Mouse (Mus musculus): ENCODE data around the gene Dpagt1. TPM values are rescaled to one million over a fixed set of nuclear protein-coding genes. Genes with fewer than 3 reads are reported as not detected.
A peak's percentile ranks its signal among the peaks of the same experiment; 100 is the strongest.

The Dpagt1 gene
- total RNA-seq, 1 experiment = 16.3 TPM

DNA sequence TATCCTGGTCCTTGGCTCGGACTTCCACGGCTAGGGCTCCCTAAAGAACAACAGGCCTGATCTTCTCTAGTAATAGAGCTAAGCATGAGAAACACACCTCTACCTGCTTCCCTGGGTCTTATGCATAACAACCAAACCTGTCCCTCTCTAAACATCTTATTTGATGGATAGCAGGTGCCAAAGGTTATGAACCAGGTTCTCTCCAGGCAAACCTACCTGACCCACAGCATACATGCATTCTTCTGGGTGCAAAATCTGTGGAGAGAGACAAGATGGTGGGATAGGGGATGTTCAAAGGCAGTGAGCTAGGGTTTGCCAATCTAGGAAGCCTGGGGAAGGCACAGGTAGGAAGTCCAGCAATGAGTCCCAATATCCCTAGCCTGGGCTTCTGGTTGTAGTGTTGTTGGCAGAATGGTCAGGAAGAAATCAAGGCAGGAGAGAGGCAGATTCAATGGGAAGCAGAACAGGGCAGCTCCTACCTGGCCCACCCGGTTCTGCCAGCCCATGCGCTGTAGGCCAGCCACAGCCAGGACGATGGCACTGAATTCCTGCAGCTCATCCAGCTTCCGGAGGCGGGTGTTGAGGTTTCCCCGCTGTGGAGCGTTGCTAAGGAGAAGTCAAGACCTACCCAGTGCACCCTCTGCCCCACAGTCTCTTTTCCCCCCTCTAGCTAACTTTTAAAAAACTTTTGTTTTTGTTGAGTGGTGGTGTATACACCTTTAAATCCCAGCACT lies 11.8 kb downstream of the Dpagt1 start:
- Histone ChIP-seq H3K4me1 (ENCODE audit: control insufficient read depth in 2 of 2, insufficient read depth in 2 of 2, low read length in 2 of 2, poor library complexity in 1 of 2) (peaks cover 0 to 9% of the 10 kb centered on the region in 2 experiments; a peak in 1 of 4 replicates), H3K36me3 (ENCODE audit: control insufficient read depth, insufficient read depth, low read length, poor library complexity, severe bottlenecking) (peaks cover 25% of the 10 kb centered on the region), H3K9me3 (ENCODE audit: control insufficient read depth, insufficient read depth, low read depth, low read length) (no peaks in the 10 kb centered on the region), H3K4me3 (ENCODE audit: insufficient read depth in 1 of 2, low read depth in 1 of 2, low read length in 2 of 2, poor library complexity in 1 of 2, severe bottlenecking in 1 of 2) (peak overlapping the region; percentile 1 to 5; a peak in 2 of 4 replicates), H3K9ac (ENCODE audit: insufficient read depth, low read depth, low read length, poor library complexity, severe bottlenecking) (peak overlapping the region; percentile 19; the same call in 1 of the 2 replicates), H3K27ac (ENCODE audit: insufficient read depth, low read depth, low read length, poor library complexity, severe bottlenecking) (no peak overlapping the region)
- no peak for DNase-seq (ENCODE audit: low read depth, low spot score)
- TF ChIP-seq ZC3H11A (IDR thresholded peaks at IDR 0.05; ENCODE audit: borderline replicate concordance, low read depth, low read length) (no peak), ZNF384 (IDR thresholded peaks at IDR 0.05; ENCODE audit: low read depth, low read length) (no peak), CHD2 (IDR thresholded peaks at IDR 0.05; ENCODE audit: low read depth, low read length) (no peak), MAFK (IDR thresholded peaks at IDR 0.05; ENCODE audit: insufficient read depth, low read depth, low read length) (no peak), HCFC1 (IDR thresholded peaks at IDR 0.05; ENCODE audit: borderline replicate concordance, insufficient read depth, low read length) (no peak)
- in situ Hi-C loops (cut with MboI; ENCODE audit: low sequenced_read_pairs in 2 of 2, unreplicated experiment in 2 of 2) = no loop called here

DNA sequence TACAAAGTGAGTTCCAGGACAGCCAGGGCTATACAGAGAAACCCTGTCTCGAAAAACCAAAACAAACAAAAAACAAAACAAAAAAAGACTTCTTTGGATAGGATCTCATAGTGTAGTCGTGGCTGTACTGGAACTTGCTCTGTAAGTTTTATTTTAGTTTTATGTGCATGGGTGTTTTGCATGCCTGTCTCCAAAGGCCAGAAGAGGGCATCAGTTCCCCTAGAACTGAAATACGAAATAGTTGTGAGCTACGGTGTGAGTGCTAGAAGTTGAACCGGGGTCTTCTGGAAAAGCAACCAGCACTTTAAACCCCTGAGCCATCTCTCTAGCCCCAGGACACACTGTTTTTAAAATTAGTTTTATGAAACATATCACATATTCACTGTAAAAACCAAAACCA lies 12.8 kb downstream of the Dpagt1 start:
- H3K36me3 ChIP-seq (ENCODE audit: control insufficient read depth, insufficient read depth, low read length, poor library complexity, severe bottlenecking) = peaks cover 22% of the 10 kb centered on the region
- TF ChIP-seq ZC3H11A (IDR thresholded peaks at IDR 0.05; ENCODE audit: borderline replicate concordance, low read depth, low read length) (no peak), ZNF384 (IDR thresholded peaks at IDR 0.05; ENCODE audit: low read depth, low read length) (no peak), HCFC1 (IDR thresholded peaks at IDR 0.05; ENCODE audit: borderline replicate concordance, insufficient read depth, low read length) (no peak), MAFK (IDR thresholded peaks at IDR 0.05; ENCODE audit: insufficient read depth, low read depth, low read length) (no peak), CHD2 (IDR thresholded peaks at IDR 0.05; ENCODE audit: low read depth, low read length) (no peak)
- H3K9ac ChIP-seq (ENCODE audit: insufficient read depth, low read depth, low read length, poor library complexity, severe bottlenecking) = no peak overlapping the region
- DNase-seq (ENCODE audit: low read depth, low spot score) = no peak
- in situ Hi-C loops (cut with MboI; ENCODE audit: low sequenced_read_pairs in 2 of 2, unreplicated experiment in 2 of 2) = no loop called here
- no peaks in the 10 kb centered on the region for H3K9me3 ChIP-seq (ENCODE audit: control insufficient read depth, insufficient read depth, low read depth, low read length)
- no peak overlapping the region for H3K27ac ChIP-seq (ENCODE audit: insufficient read depth, low read depth, low read length, poor library complexity, severe bottlenecking)
- no peak overlapping the region for H3K4me3 ChIP-seq (ENCODE audit: insufficient read depth in 1 of 2, low read depth in 1 of 2, low read length in 2 of 2, poor library complexity in 1 of 2, severe bottlenecking in 1 of 2)
- peaks cover 0 to 10% of the 10 kb centered on the region in 2 experiments; a peak in 2 of 4 replicates for H3K4me1 ChIP-seq (ENCODE audit: control insufficient read depth in 2 of 2, insufficient read depth in 2 of 2, low read length in 2 of 2, poor library complexity in 1 of 2)

DNA sequence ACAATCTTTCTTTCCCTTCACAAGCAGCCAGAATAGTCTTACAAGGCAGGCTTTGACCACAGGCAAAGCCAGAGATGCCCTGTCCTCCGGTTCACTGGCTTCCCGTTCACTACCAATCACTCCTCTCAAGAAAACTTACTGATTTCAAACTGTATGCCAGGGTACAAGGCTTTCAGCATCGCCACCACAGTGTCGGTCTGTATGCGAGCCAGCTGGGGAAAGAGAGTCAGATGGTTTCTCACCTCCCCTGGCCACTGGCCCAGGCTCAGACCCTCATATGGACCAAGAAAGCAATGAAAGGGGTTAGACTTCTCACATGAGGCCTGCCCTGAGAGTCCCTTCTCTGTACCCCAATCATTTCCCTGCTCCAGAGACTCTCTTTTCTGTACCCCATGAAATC lies 15.7 kb downstream of the Dpagt1 start:
- no peak overlapping the region for H3K27ac ChIP-seq (ENCODE audit: insufficient read depth, low read depth, low read length, poor library complexity, severe bottlenecking)
- H3K9ac ChIP-seq (ENCODE audit: insufficient read depth, low read depth, low read length, poor library complexity, severe bottlenecking) = no peak overlapping the region

DNA sequence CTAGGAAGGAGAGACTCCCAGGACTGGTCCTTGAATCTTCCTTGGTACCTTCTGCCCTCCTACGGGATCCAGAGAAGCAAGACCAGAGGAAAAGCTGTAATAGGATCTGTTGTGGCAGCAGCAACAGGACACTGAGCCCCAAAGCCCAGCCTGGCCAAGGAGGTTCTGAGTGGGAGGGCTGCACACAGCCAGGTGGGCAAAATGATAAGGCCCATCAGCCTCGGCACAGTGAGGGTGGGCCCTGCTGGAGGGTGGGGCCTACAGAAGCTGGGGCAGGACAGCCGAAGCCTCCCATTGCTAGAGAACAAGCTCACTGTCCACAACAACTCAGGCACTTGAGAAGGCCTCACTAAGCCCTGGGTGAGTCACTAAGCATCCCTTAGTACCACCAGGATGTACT lies 16.4 kb downstream of the Dpagt1 start:
- H3K4me3 ChIP-seq (ENCODE audit: insufficient read depth in 1 of 2, low read depth in 1 of 2, low read length in 2 of 2, poor library complexity in 1 of 2, severe bottlenecking in 1 of 2) = no peak overlapping the region
- peaks cover 7% of the 10 kb centered on the region; the same call in 1 of the 2 replicates for H3K36me3 ChIP-seq (ENCODE audit: control insufficient read depth, insufficient read depth, low read length, poor library complexity, severe bottlenecking)

More for the DNA sequence above, 15.7 kb downstream of the Dpagt1 start:
- in situ Hi-C loops (cut with MboI; ENCODE audit: low sequenced_read_pairs in 2 of 2, unreplicated experiment in 2 of 2) = no loop called here
- peaks cover 0 to 17% of the 10 kb centered on the region in 2 experiments; a peak in 3 of 4 replicates for H3K4me1 ChIP-seq (ENCODE audit: control insufficient read depth in 2 of 2, insufficient read depth in 2 of 2, low read length in 2 of 2, poor library complexity in 1 of 2)
- peaks cover 12% of the 10 kb centered on the region for H3K36me3 ChIP-seq (ENCODE audit: control insufficient read depth, insufficient read depth, low read length, poor library complexity, severe bottlenecking)
- no peak for DNase-seq (ENCODE audit: low read depth, low spot score)
- H3K9me3 ChIP-seq (ENCODE audit: control insufficient read depth, insufficient read depth, low read depth, low read length) = no peaks in the 10 kb centered on the region
- TF ChIP-seq MAFK (IDR thresholded peaks at IDR 0.05; ENCODE audit: insufficient read depth, low read depth, low read length) = no peak
- H3K4me3 ChIP-seq (ENCODE audit: insufficient read depth in 1 of 2, low read depth in 1 of 2, low read length in 2 of 2, poor library complexity in 1 of 2, severe bottlenecking in 1 of 2) = no peak overlapping the region

More for the DNA sequence above, 16.4 kb downstream of the Dpagt1 start:
- in situ Hi-C loops (cut with MboI; ENCODE audit: low sequenced_read_pairs in 2 of 2, unreplicated experiment in 2 of 2) = no loop called here
- DNase-seq (ENCODE audit: low read depth, low spot score) = no peak
- Histone ChIP-seq H3K9ac (ENCODE audit: insufficient read depth, low read depth, low read length, poor library complexity, severe bottlenecking) (no peak overlapping the region), H3K27ac (ENCODE audit: insufficient read depth, low read depth, low read length, poor library complexity, severe bottlenecking) (no peak overlapping the region), H3K4me1 (ENCODE audit: control insufficient read depth in 2 of 2, insufficient read depth in 2 of 2, low read length in 2 of 2, poor library complexity in 1 of 2) (peaks cover 2 to 17% of the 10 kb centered on the region in 2 experiments; a peak in 3 of 4 replicates), H3K9me3 (ENCODE audit: control insufficient read depth, insufficient read depth, low read depth, low read length) (no peaks in the 10 kb centered on the region)
- no peak for TF ChIP-seq HCFC1 (IDR thresholded peaks at IDR 0.05; ENCODE audit: borderline replicate concordance, insufficient read depth, low read length)
- no peak for TF ChIP-seq CHD2 (IDR thresholded peaks at IDR 0.05; ENCODE audit: low read depth, low read length)
- TF ChIP-seq ZNF384 (IDR thresholded peaks at IDR 0.05; ENCODE audit: low read depth, low read length) = no peak
- TF ChIP-seq MAFK (IDR thresholded peaks at IDR 0.05; ENCODE audit: insufficient read depth, low read depth, low read length) = no peak
- no peak for TF ChIP-seq ZC3H11A (IDR thresholded peaks at IDR 0.05; ENCODE audit: borderline replicate concordance, low read depth, low read length)

Measured in ES-E14 (cell line).